Mouse (Mus musculus): Measurements from ENCODE around the gene Plin3. TPM values are rescaled to one million over a fixed set of nuclear protein-coding genes. Genes with fewer than 3 reads are reported as not detected.

The Plin3 gene
- polyA plus RNA-seq, 1 experiment from 2014 or later, result 26.2 TPM

- ATAC-seq (ENCODE audit: low FRiP score), result 0 out of 2 replicates have a peak, but pooled peaks have one; percentile 3
- H3K4me2 ChIP-seq (replicated peaks; ENCODE audit: low read depth, low read length), result no peak overlapping the region
- peaks cover 7% of the 10 kb centered on the region for H3K4me1 ChIP-seq (replicated peaks; ENCODE audit: control insufficient read depth, insufficient read depth, low read length)
- H3K36me3 ChIP-seq (ENCODE audit: control insufficient read depth, insufficient read depth, low read length), result no peaks in the 10 kb centered on the region
- no peaks in the 10 kb centered on the region for H3K27me3 ChIP-seq (ENCODE audit: control insufficient read depth, insufficient read depth, low read length)
- WGBS, result 66% methylated on average over 7 of the region's 7 CpGs
- H3K27ac ChIP-seq (ENCODE audit: low read depth, low read length), result no peak overlapping the region
- H3K9ac ChIP-seq (ENCODE audit: low read depth, low read length), result no peak overlapping the region
- no peak overlapping the region for H3K4me3 ChIP-seq (ENCODE audit: low read depth, low read length)
- DNase-seq (ENCODE audit: low spot score), result no peak
- no peaks in the 10 kb centered on the region for H3K9me3 ChIP-seq (ENCODE audit: control insufficient read depth, low read length)
Measured at GRCm38 (mm10) chr17:56291826-56292475, 722 bp downstream of the Plin3 start.

- Histone ChIP-seq H3K4me2 (replicated peaks; ENCODE audit: low read depth, low read length) (peak overlapping the region; percentile 56), H3K27me3 (ENCODE audit: control insufficient read depth, insufficient read depth, low read length) (no peaks in the 10 kb centered on the region), H3K4me3 (ENCODE audit: low read depth, low read length) (peak overlapping the region; percentile 12; the same call in 1 of the 2 replicates), H3K9ac (ENCODE audit: low read depth, low read length) (peak overlapping the region; percentile 52), H3K4me1 (replicated peaks; ENCODE audit: control insufficient read depth, insufficient read depth, low read length) (peaks cover 7% of the 10 kb centered on the region), H3K9me3 (ENCODE audit: control insufficient read depth, low read length) (no peaks in the 10 kb centered on the region), H3K27ac (ENCODE audit: low read depth, low read length) (peak overlapping the region; percentile 76), H3K36me3 (ENCODE audit: control insufficient read depth, insufficient read depth, low read length) (no peaks in the 10 kb centered on the region)
- 0% methylated on average over 16 of the region's 16 CpGs for WGBS
- peak; percentile 86 for ATAC-seq (ENCODE audit: low FRiP score)
- peak; percentile 91 for DNase-seq (ENCODE audit: low spot score)
Measured at GRCm38 (mm10) chr17:56291171-56291511, 1.5 kb downstream of the Plin3 start.

- Histone ChIP-seq H3K27ac (ENCODE audit: low read depth, low read length) (peak overlapping the region; percentile 76), H3K36me3 (ENCODE audit: control insufficient read depth, insufficient read depth, low read length) (no peaks in the 10 kb centered on the region), H3K27me3 (ENCODE audit: control insufficient read depth, insufficient read depth, low read length) (no peaks in the 10 kb centered on the region), H3K4me1 (replicated peaks; ENCODE audit: control insufficient read depth, insufficient read depth, low read length) (peaks cover 7% of the 10 kb centered on the region), H3K4me2 (replicated peaks; ENCODE audit: low read depth, low read length) (peak overlapping the region; percentile 56), H3K9ac (ENCODE audit: low read depth, low read length) (peak overlapping the region; percentile 47), H3K4me3 (ENCODE audit: low read depth, low read length) (peak overlapping the region; percentile 39), H3K9me3 (ENCODE audit: control insufficient read depth, low read length) (no peaks in the 10 kb centered on the region)
- ATAC-seq (ENCODE audit: low FRiP score) (peak; percentile 72), DNase-seq (ENCODE audit: low spot score) (peak; percentile 92)
- WGBS, result 4% methylated on average over 17 of the region's 17 CpGs
Measured at GRCm38 (mm10) chr17:56290388-56291170, 2.1 kb downstream of the Plin3 start.

GRCm38 (mm10) chr17:56289371-56290331 lies 3.0 kb downstream of the Plin3 start:
- Histone ChIP-seq H3K36me3 (ENCODE audit: control insufficient read depth, insufficient read depth, low read length) (no peaks in the 10 kb centered on the region), H3K27ac (ENCODE audit: low read depth, low read length) (peak overlapping the region; percentile 76), H3K4me3 (ENCODE audit: low read depth, low read length) (peak overlapping the region; percentile 39), H3K4me1 (replicated peaks; ENCODE audit: control insufficient read depth, insufficient read depth, low read length) (peaks cover 7% of the 10 kb centered on the region), H3K4me2 (replicated peaks; ENCODE audit: low read depth, low read length) (peak overlapping the region; percentile 56), H3K9me3 (ENCODE audit: control insufficient read depth, low read length) (no peaks in the 10 kb centered on the region), H3K27me3 (ENCODE audit: control insufficient read depth, insufficient read depth, low read length) (no peaks in the 10 kb centered on the region), H3K9ac (ENCODE audit: low read depth, low read length) (peak overlapping the region; percentile 47)
- ATAC-seq (ENCODE audit: low FRiP score), result peak; percentile 15; the same call in 1 of the 2 replicates
- WGBS, result 3% methylated on average over 23 of the region's 23 CpGs
- DNase-seq (ENCODE audit: low spot score), result peak; percentile 66

- 48% methylated on average over 3 of the region's 3 CpGs for WGBS
Measured at GRCm38 (mm10) chr17:56288866-56289265, 3.8 kb downstream of the Plin3 start.

GRCm38 (mm10) chr17:56287830-56288229 lies 4.8 kb downstream of the Plin3 start:
- H3K4me1 ChIP-seq (replicated peaks; ENCODE audit: control insufficient read depth, insufficient read depth, low read length), result peaks cover 7% of the 10 kb centered on the region
- 0 out of 2 replicates have a peak overlapping the region, but pooled peaks have one; percentile 30 for H3K27ac ChIP-seq (ENCODE audit: low read depth, low read length)
- ATAC-seq (ENCODE audit: low FRiP score) (no peak), DNase-seq (ENCODE audit: low spot score) (no peak)
- H3K9ac ChIP-seq (ENCODE audit: low read depth, low read length), result no peak overlapping the region
- no peaks in the 10 kb centered on the region for H3K27me3 ChIP-seq (ENCODE audit: control insufficient read depth, insufficient read depth, low read length)
- no peak overlapping the region for H3K4me2 ChIP-seq (replicated peaks; ENCODE audit: low read depth, low read length)
- WGBS, result 63% methylated on average over 3 of the region's 3 CpGs
- no peaks in the 10 kb centered on the region for H3K9me3 ChIP-seq (ENCODE audit: control insufficient read depth, low read length)
- H3K36me3 ChIP-seq (ENCODE audit: control insufficient read depth, insufficient read depth, low read length), result no peaks in the 10 kb centered on the region
- no peak overlapping the region for H3K4me3 ChIP-seq (ENCODE audit: low read depth, low read length)

More at GRCm38 (mm10) chr17:56288866-56289265, 3.8 kb downstream of the Plin3 start:
- no peak for DNase-seq (ENCODE audit: low spot score)
- H3K4me3 ChIP-seq (ENCODE audit: low read depth, low read length), result peak overlapping the region; percentile 39
- no peak for ATAC-seq (ENCODE audit: low FRiP score)
- H3K36me3 ChIP-seq (ENCODE audit: control insufficient read depth, insufficient read depth, low read length), result no peaks in the 10 kb centered on the region
- H3K9ac ChIP-seq (ENCODE audit: low read depth, low read length), result peak overlapping the region; percentile 35; the same call in 1 of the 2 replicates
- peak overlapping the region; percentile 56 for H3K4me2 ChIP-seq (replicated peaks; ENCODE audit: low read depth, low read length)
- no peaks in the 10 kb centered on the region for H3K27me3 ChIP-seq (ENCODE audit: control insufficient read depth, insufficient read depth, low read length)
- no peaks in the 10 kb centered on the region for H3K9me3 ChIP-seq (ENCODE audit: control insufficient read depth, low read length)
- H3K4me1 ChIP-seq (replicated peaks; ENCODE audit: control insufficient read depth, insufficient read depth, low read length), result peaks cover 7% of the 10 kb centered on the region
- H3K27ac ChIP-seq (ENCODE audit: low read depth, low read length), result peak overlapping the region; percentile 76; the same call in 1 of the 2 replicates

GRCm38 (mm10) chr17:56285995-56286394 lies 6.7 kb downstream of the Plin3 start:
- Histone ChIP-seq H3K9ac (ENCODE audit: low read depth, low read length) (no peak overlapping the region), H3K9me3 (ENCODE audit: control insufficient read depth, low read length) (no peaks in the 10 kb centered on the region), H3K4me1 (replicated peaks; ENCODE audit: control insufficient read depth, insufficient read depth, low read length) (peaks cover 7% of the 10 kb centered on the region), H3K36me3 (ENCODE audit: control insufficient read depth, insufficient read depth, low read length) (no peaks in the 10 kb centered on the region), H3K27me3 (ENCODE audit: control insufficient read depth, insufficient read depth, low read length) (no peaks in the 10 kb centered on the region), H3K4me3 (ENCODE audit: low read depth, low read length) (no peak overlapping the region), H3K4me2 (replicated peaks; ENCODE audit: low read depth, low read length) (no peak overlapping the region), H3K27ac (ENCODE audit: low read depth, low read length) (no peak overlapping the region)
- DNase-seq (ENCODE audit: low spot score), result no peak
- WGBS, result 96% methylated on average over 11 of the region's 11 CpGs
- ATAC-seq (ENCODE audit: low FRiP score), result no peak

GRCm38 (mm10) chr17:56283316-56283715 lies 9.4 kb downstream of the Plin3 start:
- Histone ChIP-seq H3K9me3 (ENCODE audit: control insufficient read depth, low read length) (no peaks in the 10 kb centered on the region), H3K36me3 (ENCODE audit: control insufficient read depth, insufficient read depth, low read length) (no peaks in the 10 kb centered on the region), H3K9ac (ENCODE audit: low read depth, low read length) (no peak overlapping the region), H3K4me3 (ENCODE audit: low read depth, low read length) (no peak overlapping the region), H3K4me1 (replicated peaks; ENCODE audit: control insufficient read depth, insufficient read depth, low read length) (0 out of 2 replicates have a peak, but pooled peaks cover 2% of the 10 kb centered on the region), H3K27me3 (ENCODE audit: control insufficient read depth, insufficient read depth, low read length) (no peaks in the 10 kb centered on the region), H3K4me2 (replicated peaks; ENCODE audit: low read depth, low read length) (no peak overlapping the region), H3K27ac (ENCODE audit: low read depth, low read length) (no peak overlapping the region)
- no peak for ATAC-seq (ENCODE audit: low FRiP score)
- DNase-seq (ENCODE audit: low spot score), result no peak
- WGBS, result 91% methylated on average over 8 of the region's 8 CpGs
